Mouse (Mus musculus): ENCODE results near the gene Gm7792. TPM values are rescaled to one million over a fixed set of nuclear protein-coding genes. Genes with fewer than 3 reads are reported as not detected.

Gene Gm7792
- 0.23 TPM for polyA plus RNA-seq (2014; fragmentation: Illumina TruSeq; extraction: RNeasy Lipid Tissue Mini Kit (QIAGEN cat#74804))

GRCm38 (mm10) chr5:93843476-93843875 is at the start of gene Gm7792:
Gene Gm7792 (plus strand): TSS chr5:93843776.

Other genes with a start within 250 kb of the Gm7792 start
- gene C87414, start 172.2 kb upstream of the Gm7792 start, polyA plus RNA-seq (2014; fragmentation: Illumina TruSeq; extraction: RNeasy Lipid Tissue Mini Kit (QIAGEN cat#74804)): 25.1 TPM
- gene Gm16429, start 85.3 kb downstream of the Gm7792 start, polyA plus RNA-seq (2014; fragmentation: Illumina TruSeq; extraction: RNeasy Lipid Tissue Mini Kit (QIAGEN cat#74804)): not detected
- gene BC061212, start 226.8 kb downstream of the Gm7792 start, polyA plus RNA-seq (2014; fragmentation: Illumina TruSeq; extraction: RNeasy Lipid Tissue Mini Kit (QIAGEN cat#74804)): not detected
- gene Gm6351, start 232.6 kb downstream of the Gm7792 start, polyA plus RNA-seq (2014; fragmentation: Illumina TruSeq; extraction: RNeasy Lipid Tissue Mini Kit (QIAGEN cat#74804)): not detected

Data from ovary, adult 10 weeks (tissue).